Mouse (Mus musculus) heart, postnatal 36 days (tissue): ENCODE data around the gene Gm20388. TPM values are rescaled to one million over a fixed set of nuclear protein-coding genes. Genes with fewer than 3 reads are reported as not detected.

Source experiments
- DNase-seq, 2 experiments: peaks; one replicate each; pipeline ENCODE4 v3.0.0; 2021 to 2022
- intact Hi-C: fragments of 180-260 bp; cut with DNase I; formaldehyde crosslinking; loops from one replicate; pipeline ENCODE4 v1.15.1; 2025
- total RNA-seq, 2 experiments: library from RNA; stranded (reverse); gene quantifications; 2 replicates each; pipeline ENCODE4 v1.2.3; 2021

Gene Gm20388
- total RNA-seq, 2 experiments from 2014 or later = 3.5 to 4.9 TPM

GRCm38 (mm10) chr8:122749333-122749958, 2838.8 kb downstream of the Gm20388 start:
- DNase-seq = no peak
- intact Hi-C loops = no loop called here

GRCm38 (mm10) chr8:122751342-122751741, 2840.7 kb downstream of the Gm20388 start:
- intact Hi-C loops = no loop called here
- DNase-seq = no peak

GRCm38 (mm10) chr8:122752111-122752721, 2841.6 kb downstream of the Gm20388 start:
- no peak for DNase-seq
- intact Hi-C loops = no loop called here

GRCm38 (mm10) chr8:122758597-122758996, 2848.0 kb downstream of the Gm20388 start:
- intact Hi-C loops = no loop called here
- no peak for DNase-seq

- no peak for DNase-seq
- intact Hi-C loops = no loop called here
These were observed 2849.5 kb downstream of the Gm20388 start for GRCm38 (mm10) chr8:122760116-122760515.

GRCm38 (mm10) chr8:122761109-122761508, 2850.5 kb downstream of the Gm20388 start:
- DNase-seq = no peak

GRCm38 (mm10) chr8:122762731-122763266, 2852.2 kb downstream of the Gm20388 start:
- intact Hi-C loops = no loop called here
- DNase-seq = peak; percentile 24 to 33

More at GRCm38 (mm10) chr8:122761109-122761508, 2850.5 kb downstream of the Gm20388 start:
- intact Hi-C loops = no loop called here

GRCm38 (mm10) chr8:122763267-122763738, 2852.7 kb downstream of the Gm20388 start:
- intact Hi-C loops = no loop called here
- peak; percentile 38 to 43 for DNase-seq

- DNase-seq = no peak
- intact Hi-C loops = no loop called here
These were observed 2854.3 kb downstream of the Gm20388 start for GRCm38 (mm10) chr8:122764790-122765474.

- no peak for DNase-seq
- intact Hi-C loops = no loop called here
These were observed 2855.5 kb downstream of the Gm20388 start for GRCm38 (mm10) chr8:122766189-122766588.

- intact Hi-C loops = no loop called here
These were observed 2856.1 kb downstream of the Gm20388 start for GRCm38 (mm10) chr8:122766647-122767200.

GRCm38 (mm10) chr8:122767229-122767628, 2856.6 kb downstream of the Gm20388 start:
- DNase-seq = no peak
- intact Hi-C loops = no loop called here

More at GRCm38 (mm10) chr8:122766647-122767200, 2856.1 kb downstream of the Gm20388 start:
- no peak for DNase-seq

GRCm38 (mm10) chr8:122769251-122770058, 2858.8 kb downstream of the Gm20388 start:
- intact Hi-C loops = no loop called here
- DNase-seq = no peak

- no peak for DNase-seq
- intact Hi-C loops = no loop called here
These were observed 2861.9 kb downstream of the Gm20388 start for GRCm38 (mm10) chr8:122772431-122773060.

GRCm38 (mm10) chr8:122775285-122776155, 2864.9 kb downstream of the Gm20388 start, which contains the start of gene Acsf3:
TSS of gene Acsf3 (plus strand) at chr8:122775486.
- intact Hi-C loops = loop anchor here (2.0 to 5.0 kb wide), 4 partner anchors 53 to 97 kb away; partner anchors contain the start of gene Cbfa2t3
- DNase-seq = peak; percentile 66 to 67

GRCm38 (mm10) chr8:122777701-122778100, 2867.1 kb downstream of the Gm20388 start:
- DNase-seq = no peak
- intact Hi-C loops = loop anchor here (5.0 kb wide), 2 partner anchors 55 to 80 kb away; partner anchors contain the start of gene Cbfa2t3

- intact Hi-C loops = loop anchor here (5.0 kb wide), 2 partner anchors 56 to 81 kb away; partner anchors contain the start of gene Cbfa2t3
- no peak for DNase-seq
These were observed 2868.1 kb downstream of the Gm20388 start for GRCm38 (mm10) chr8:122778703-122779239.

- DNase-seq = no peak
- intact Hi-C loops = loop anchor here (5.0 kb wide), 2 partner anchors 57 to 82 kb away; partner anchors contain the start of gene Cbfa2t3
These were observed 2868.6 kb downstream of the Gm20388 start for GRCm38 (mm10) chr8:122779255-122779654.
